Mouse (Mus musculus) ES-Bruce4 (cell line): ENCODE measurements around the gene Arhgap23. TPM values are rescaled to one million over a fixed set of nuclear protein-coding genes. Genes with fewer than 3 reads are reported as not detected.

Experiments
- H3K27ac ChIP-seq: 2 replicates; pipeline ENCODE4 v1.5.1; 2012; ENCODE audit warnings: low read length, inconsistent platforms; ENCODE audit not compliant: insufficient read depth
- H3K27me3 ChIP-seq: 2 replicates; pipeline ENCODE4 v1.6.1; 2012; ENCODE audit warnings: mild to moderate bottlenecking, low read length, inconsistent platforms; ENCODE audit not compliant: control insufficient read depth, poor library complexity, insufficient read depth, severe bottlenecking
- H3K36me3 ChIP-seq: 2 replicates; pipeline ENCODE4 v1.6.1; 2012; ENCODE audit warnings: inconsistent platforms, mild to moderate bottlenecking, low read length, moderate library complexity; ENCODE audit not compliant: control insufficient read depth, poor library complexity, insufficient read depth, severe bottlenecking
- H3K4me1 ChIP-seq: one replicate; pipeline ENCODE4 v1.8.1; 2011; ENCODE audit warnings: low read length; ENCODE audit not compliant: control insufficient read depth, insufficient read depth
- H3K4me3 ChIP-seq: 2 replicates; pipeline ENCODE4 v1.5.1; 2011; ENCODE audit warnings: low read depth, mild to moderate bottlenecking, low read length
- H3K9ac ChIP-seq: 2 replicates; pipeline ENCODE4 v1.6.1; 2012; ENCODE audit warnings: low read depth, mild to moderate bottlenecking, inconsistent platforms; ENCODE audit not compliant: poor library complexity, severe bottlenecking
- H3K9me3 ChIP-seq: replicated peaks from 2 replicates; pipeline ENCODE4 v1.6.1; 2012; ENCODE audit warnings: mild to moderate bottlenecking, low read length, inconsistent platforms; ENCODE audit not compliant: control insufficient read depth, poor library complexity, insufficient read depth, severe bottlenecking
- CTCF ChIP-seq: IDR thresholded peaks from one replicate; pipeline ENCODE4 v1.8.1; 2011; ENCODE audit warnings: low read depth, low read length
- EP300 ChIP-seq: IDR thresholded peaks from 2 replicates; pipeline ENCODE4 v1.6.1; 2011; ENCODE audit warnings: low read depth, low read length; ENCODE audit not compliant: insufficient read depth
- POLR2A ChIP-seq: IDR thresholded peaks from one replicate; pipeline ENCODE4 v1.8.1; 2011; ENCODE audit warnings: low read length; ENCODE audit not compliant: insufficient read depth
- polyA plus RNA-seq: library from polyadenylated mRNA; stranded (reverse); fragments of >200 nt; gene quantifications from 2 replicates; pipeline ENCODE4 v1.2.4, GENCODE M21; 2011; ENCODE audit warnings: low read depth; ENCODE audit not compliant: missing spikeins, insufficient read depth, insufficient read length

The Arhgap23 gene
- polyA plus RNA-seq, 1 experiment: 30.3 TPM

DNA sequence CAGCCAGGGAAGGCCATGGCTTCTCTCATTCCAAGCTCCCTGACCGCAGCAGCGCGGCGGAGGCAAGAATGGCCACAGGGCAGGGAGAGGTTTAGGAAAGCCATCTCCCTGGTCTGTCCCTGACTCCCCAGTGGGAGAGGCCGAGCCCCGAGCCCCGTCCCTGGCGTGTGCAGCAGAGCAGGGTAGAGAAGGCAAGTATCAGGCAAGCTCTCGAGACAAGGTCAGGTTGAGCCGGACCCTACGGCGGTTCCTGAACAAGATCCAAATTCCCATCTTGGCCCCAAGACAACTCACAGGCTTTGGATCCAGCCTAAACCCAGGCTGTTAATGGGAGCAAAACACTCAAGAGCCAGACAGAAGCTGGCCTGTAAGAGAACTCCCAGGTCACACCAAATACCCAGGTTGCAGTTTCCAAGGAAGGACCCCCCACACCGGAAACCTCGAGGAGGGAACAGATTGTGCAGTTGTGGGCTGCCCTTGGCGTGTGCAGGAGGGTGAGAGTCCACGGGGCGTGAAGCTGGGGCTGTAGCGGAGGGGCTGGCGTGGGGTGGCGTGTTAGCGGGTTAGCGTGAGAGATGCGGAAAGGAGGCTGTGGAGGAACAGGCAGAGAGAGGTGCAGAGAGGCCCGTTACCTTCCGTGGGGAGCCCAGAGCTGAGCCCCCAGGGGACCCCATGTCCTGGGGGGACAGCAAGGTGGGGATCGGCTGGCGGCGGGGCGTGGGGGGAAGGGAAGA lies 106.6 kb downstream of the Arhgap23 start:
- Histone ChIP-seq H3K36me3 (no peaks in the 10 kb centered on the region), H3K27ac (no peak overlapping the region)

DNA sequence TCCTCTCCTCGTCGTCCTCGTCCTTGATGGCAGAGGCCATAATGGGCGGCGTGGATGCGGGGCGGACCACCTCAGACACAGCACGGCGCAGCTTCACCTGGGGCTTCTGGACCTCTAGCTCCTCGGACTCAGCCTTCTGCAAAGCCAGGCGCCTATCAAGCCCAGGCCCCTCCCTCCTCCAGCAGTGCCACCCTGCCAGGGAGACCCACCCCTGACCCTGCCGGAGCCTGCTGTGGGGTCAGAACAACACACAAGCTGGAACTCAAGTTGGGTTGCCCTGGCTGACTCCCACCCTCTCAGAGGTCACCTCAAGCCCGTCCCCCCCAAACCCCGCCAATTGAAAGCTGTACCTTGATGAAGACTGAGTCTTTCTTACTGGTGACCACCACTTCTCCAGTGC lies 107.8 kb downstream of the Arhgap23 start:
- no peak for TF ChIP-seq CTCF
- TF ChIP-seq POLR2A: no peak
- TF ChIP-seq EP300: no peak
- H3K9ac ChIP-seq: no peak overlapping the region
- H3K4me1 ChIP-seq: peaks cover 2% of the 10 kb centered on the region
- H3K36me3 ChIP-seq: no peaks in the 10 kb centered on the region
- no peak overlapping the region for H3K27ac ChIP-seq
- no peaks in the 10 kb centered on the region for H3K9me3 ChIP-seq
- H3K4me3 ChIP-seq: no peak overlapping the region
- no peaks in the 10 kb centered on the region for H3K27me3 ChIP-seq

More for the DNA sequence above, 106.6 kb downstream of the Arhgap23 start:
- peak overlapping the region; percentile 57 for H3K9ac ChIP-seq
- TF ChIP-seq CTCF (no peak), EP300 (no peak), POLR2A (no peak)
- peak overlapping the region; percentile 51 for H3K4me3 ChIP-seq
- H3K4me1 ChIP-seq: peaks cover 2% of the 10 kb centered on the region
- no peaks in the 10 kb centered on the region for H3K9me3 ChIP-seq
- no peaks in the 10 kb centered on the region for H3K27me3 ChIP-seq

DNA sequence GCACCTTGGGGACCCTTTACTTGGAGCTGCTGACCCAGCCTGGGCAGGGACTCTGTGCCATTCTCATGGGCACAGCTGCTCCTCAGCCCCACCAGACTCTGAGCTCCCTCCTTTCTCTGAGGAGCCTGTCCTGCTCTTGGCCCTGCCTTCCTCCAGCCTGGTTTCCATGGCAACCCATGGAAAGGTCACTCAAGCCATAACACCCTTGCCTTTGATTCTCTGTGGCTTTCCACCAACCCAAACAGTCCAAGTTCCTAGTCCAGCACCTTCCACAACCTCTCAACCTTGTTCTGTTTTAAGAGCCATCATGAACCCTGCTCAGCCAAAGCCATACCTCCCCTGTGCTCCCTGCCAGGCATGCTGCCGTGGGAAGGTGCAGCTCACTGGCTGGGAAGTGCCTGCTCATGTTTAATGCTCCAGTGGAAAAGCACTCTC lies 108.5 kb downstream of the Arhgap23 start:
- no peak overlapping the region for H3K27ac ChIP-seq
- TF ChIP-seq POLR2A (no peak), CTCF (no peak), EP300 (no peak)
- H3K9ac ChIP-seq: no peak overlapping the region
- H3K4me3 ChIP-seq: no peak overlapping the region
- peaks cover 2% of the 10 kb centered on the region for H3K4me1 ChIP-seq
- H3K36me3 ChIP-seq: no peaks in the 10 kb centered on the region
- H3K9me3 ChIP-seq: no peaks in the 10 kb centered on the region
- no peaks in the 10 kb centered on the region for H3K27me3 ChIP-seq

GRCm38 (mm10) chr11:97524306-97524705 lies 109.0 kb downstream of the Arhgap23 start:
- Histone ChIP-seq H3K4me3 (no peak overlapping the region), H3K27ac (no peak overlapping the region), H3K27me3 (no peaks in the 10 kb centered on the region), H3K36me3 (no peaks in the 10 kb centered on the region), H3K4me1 (peaks cover 2% of the 10 kb centered on the region), H3K9me3 (no peaks in the 10 kb centered on the region), H3K9ac (no peak overlapping the region)
- TF ChIP-seq EP300 (no peak), CTCF (no peak), POLR2A (no peak)

- Histone ChIP-seq H3K27ac (no peak overlapping the region), H3K36me3 (no peaks in the 10 kb centered on the region)
Observed at GRCm38 (mm10) chr11:97525313-97525712, 110.0 kb downstream of the Arhgap23 start.

GRCm38 (mm10) chr11:97528282-97528808 lies 113.0 kb downstream of the Arhgap23 start:
- Histone ChIP-seq H3K27me3 (no peaks in the 10 kb centered on the region), H3K36me3 (no peaks in the 10 kb centered on the region), H3K27ac (no peak overlapping the region), H3K9me3 (no peaks in the 10 kb centered on the region), H3K9ac (no peak overlapping the region), H3K4me1 (no peaks in the 10 kb centered on the region), H3K4me3 (no peak overlapping the region)
- TF ChIP-seq CTCF (no peak), EP300 (no peak), POLR2A (no peak)

More at GRCm38 (mm10) chr11:97525313-97525712, 110.0 kb downstream of the Arhgap23 start:
- Histone ChIP-seq H3K9ac (no peak overlapping the region), H3K4me1 (peaks cover 2% of the 10 kb centered on the region), H3K4me3 (no peak overlapping the region), H3K27me3 (no peaks in the 10 kb centered on the region), H3K9me3 (no peaks in the 10 kb centered on the region)
- TF ChIP-seq EP300 (no peak), CTCF (no peak), POLR2A (no peak)
